Mouse (Mus musculus): Measurements from ENCODE around the gene Slc6a11. TPM values are rescaled to one million over a fixed set of nuclear protein-coding genes. Genes with fewer than 3 reads are reported as not detected.

Slc6a11 gene
- total RNA-seq, 2 experiments from 2014 or later = not detected

GRCm38 (mm10) chr6:114258661-114259193 lies 127.7 kb downstream of the Slc6a11 start:
- ATAC-seq (replicated peaks; ENCODE audit: poor library complexity, severe bottlenecking) = no peak

DNA sequence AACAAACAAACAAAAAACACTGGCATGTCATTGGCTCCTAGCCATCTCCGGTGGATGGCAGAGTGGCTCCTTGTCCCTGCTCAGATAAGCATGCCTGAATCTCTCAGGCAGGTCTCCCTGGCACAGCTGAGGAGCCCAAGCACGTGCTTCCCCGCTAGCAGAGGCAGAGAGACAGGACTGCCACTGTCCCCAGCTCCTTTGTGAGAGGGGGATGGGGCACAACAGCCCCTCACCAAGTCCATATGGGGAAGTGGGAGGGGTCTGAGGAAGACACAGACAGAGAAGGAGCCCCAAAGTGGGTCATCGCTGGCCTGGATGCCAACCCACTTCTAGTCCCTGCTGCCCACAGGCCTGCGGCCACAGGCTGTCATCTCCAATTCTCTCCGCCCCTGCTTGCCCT lies 130.6 kb downstream of the Slc6a11 start:
- no peak for ATAC-seq (replicated peaks; ENCODE audit: poor library complexity, severe bottlenecking)

GRCm38 (mm10) chr6:114264010-114264409 lies 133.0 kb downstream of the Slc6a11 start:
- no peak for ATAC-seq (replicated peaks; ENCODE audit: poor library complexity, severe bottlenecking)

DNA sequence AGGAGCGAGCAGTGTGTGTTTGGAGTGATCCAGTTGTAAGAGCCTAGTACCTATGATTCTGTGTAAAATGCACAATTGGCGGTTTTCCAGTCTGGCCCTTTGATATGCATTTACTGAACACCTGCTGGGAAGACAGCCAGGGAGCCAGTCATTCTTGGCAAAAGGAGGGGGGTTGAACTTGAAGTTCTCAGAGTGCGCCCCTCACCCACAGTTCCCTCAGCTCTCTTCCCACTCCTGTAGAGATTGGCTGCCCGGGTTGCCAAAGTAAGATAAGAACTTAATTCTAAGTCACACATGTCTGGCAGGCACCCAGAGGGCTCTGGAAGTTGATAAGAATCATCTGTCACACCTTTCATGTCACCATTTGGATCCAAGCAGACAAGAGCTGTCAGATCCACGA lies 133.4 kb downstream of the Slc6a11 start:
- no peak for ATAC-seq (replicated peaks; ENCODE audit: poor library complexity, severe bottlenecking)

DNA sequence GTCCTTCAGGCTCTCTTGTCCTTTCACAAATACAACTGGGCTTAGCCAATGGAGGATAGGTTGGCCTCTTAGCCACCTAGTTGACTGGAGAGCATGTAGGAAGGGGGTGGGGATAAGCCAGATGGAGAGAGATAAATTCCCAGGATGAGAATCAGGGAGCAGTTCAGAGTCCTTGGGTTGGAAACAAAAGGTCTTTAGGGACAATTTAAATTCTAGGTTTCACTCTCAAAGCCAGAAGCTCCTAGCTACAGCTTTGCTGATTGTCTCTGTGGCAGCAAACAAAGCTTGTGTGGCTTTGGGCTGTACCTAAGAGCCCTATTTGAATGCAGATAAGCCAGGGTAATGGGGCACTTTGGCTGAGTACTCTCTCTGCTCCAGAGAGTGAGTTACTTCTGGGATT lies 135.2 kb downstream of the Slc6a11 start:
- no peak for ATAC-seq (replicated peaks; ENCODE audit: poor library complexity, severe bottlenecking)

DNA sequence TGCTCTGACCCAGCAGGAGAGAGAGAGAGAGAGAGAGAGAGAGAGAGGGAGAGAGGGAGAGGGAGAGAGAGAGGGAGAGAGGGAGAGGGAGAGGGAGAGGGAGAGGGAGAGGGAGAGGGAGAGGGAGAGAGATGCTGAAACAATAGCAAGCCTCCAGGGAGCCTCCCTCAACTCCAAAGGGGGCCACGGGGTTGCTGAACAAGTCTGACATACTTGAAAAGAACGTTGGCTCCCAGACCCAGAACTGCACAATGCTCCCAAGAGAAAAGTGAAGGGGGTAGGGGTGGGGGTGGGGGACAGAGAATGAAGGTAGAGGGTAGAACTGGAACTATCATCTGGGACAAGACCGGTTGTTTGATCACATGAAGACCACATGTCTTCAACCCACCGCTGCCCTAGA lies 136.9 kb downstream of the Slc6a11 start:
- no peak for ATAC-seq (replicated peaks; ENCODE audit: poor library complexity, severe bottlenecking)

DNA sequence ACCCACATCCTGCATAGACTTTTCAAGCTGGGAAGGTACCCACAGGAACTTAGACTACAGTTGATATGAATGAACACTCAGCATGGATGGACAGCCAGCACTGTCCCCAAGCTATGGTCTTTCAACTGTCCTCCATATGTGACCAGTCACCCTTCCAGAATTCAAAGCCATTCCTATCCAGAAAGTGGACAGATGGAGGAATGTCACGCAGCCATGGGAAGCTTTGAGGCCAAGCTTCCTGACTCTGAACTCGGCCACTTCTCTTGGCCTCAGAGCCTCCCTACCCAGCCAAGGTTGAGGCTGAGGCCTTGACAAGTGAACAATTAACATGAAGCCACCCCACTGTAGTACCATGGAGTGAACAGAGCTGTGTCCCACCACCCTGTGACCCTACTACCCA lies 138.5 kb downstream of the Slc6a11 start:
- ATAC-seq (replicated peaks; ENCODE audit: poor library complexity, severe bottlenecking) = no peak

DNA sequence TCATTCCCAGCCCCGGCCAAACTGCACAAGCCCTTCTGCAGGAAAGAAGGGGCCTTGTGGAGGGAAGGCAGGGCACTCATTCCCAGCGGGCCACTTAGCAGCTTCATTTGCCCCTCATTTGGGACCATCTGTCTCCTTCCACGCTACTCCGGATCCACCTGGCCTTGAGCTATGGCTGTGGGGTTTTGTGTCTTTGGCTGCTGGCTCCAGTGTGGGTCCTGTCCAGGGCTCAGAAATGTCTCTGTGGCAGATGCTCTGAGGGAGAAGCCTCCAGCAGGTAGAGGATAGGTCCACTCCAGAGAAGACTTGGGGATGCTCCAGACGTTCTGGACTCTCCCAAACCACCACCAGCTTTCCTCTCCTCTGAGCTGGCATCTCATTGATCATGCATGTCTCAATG lies 139.8 kb downstream of the Slc6a11 start:
- no peak for ATAC-seq (replicated peaks; ENCODE audit: poor library complexity, severe bottlenecking)

- ATAC-seq (replicated peaks; ENCODE audit: poor library complexity, severe bottlenecking) = no peak
Observed at GRCm38 (mm10) chr6:114272279-114272678, 141.2 kb downstream of the Slc6a11 start.

DNA sequence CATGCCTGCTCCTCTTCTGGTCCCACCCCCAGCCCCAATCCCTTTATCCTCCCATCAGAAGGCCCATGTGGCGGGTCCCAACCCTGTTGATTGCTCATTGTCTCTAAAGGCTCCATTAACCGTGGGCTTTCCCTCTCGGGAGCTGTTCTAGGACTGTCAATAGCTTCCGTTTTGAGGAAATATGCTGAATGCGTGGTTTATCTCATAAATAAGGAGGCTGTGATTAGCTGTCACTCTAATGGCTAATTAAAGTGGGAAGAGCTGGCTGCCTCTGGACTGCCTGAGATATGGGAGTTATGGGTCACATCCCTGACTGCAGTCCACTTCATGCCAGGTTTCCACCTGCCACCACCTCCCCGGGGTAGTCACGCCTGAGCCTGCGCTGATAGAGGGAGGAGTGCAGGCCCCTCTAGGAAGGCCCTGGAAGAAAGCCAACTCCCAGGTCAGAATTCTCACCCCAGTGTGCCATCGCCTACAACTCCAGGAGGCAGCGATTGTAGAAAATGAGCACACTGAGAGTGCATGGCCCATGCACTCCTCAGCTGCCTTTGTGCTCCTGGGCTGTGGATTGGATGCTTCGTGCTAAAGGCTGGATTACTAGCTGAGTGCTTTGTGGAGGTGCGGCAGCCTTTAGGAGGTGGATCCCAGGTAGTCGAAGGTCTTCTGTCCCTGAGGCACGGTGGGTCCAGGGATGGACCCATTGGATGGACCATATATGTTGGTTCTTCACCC lies 143.1 kb downstream of the Slc6a11 start:
- no peak for ATAC-seq (replicated peaks; ENCODE audit: poor library complexity, severe bottlenecking)

- ATAC-seq (replicated peaks; ENCODE audit: poor library complexity, severe bottlenecking) = no peak
Observed at GRCm38 (mm10) chr6:114275800-114276199, 144.8 kb downstream of the Slc6a11 start.

- peak; percentile 50 for ATAC-seq (replicated peaks; ENCODE audit: poor library complexity, severe bottlenecking)
Observed at GRCm38 (mm10) chr6:114282469-114283277, 151.6 kb downstream of the Slc6a11 start, which contains the start of gene Slc6a1. Slc6a1 (plus strand) TSS chr6:114282635.

- no peak for ATAC-seq (replicated peaks; ENCODE audit: poor library complexity, severe bottlenecking)
Observed at GRCm38 (mm10) chr6:114283278-114283770, 152.3 kb downstream of the Slc6a11 start.

- ATAC-seq (replicated peaks; ENCODE audit: poor library complexity, severe bottlenecking) = no peak
Observed at GRCm38 (mm10) chr6:114283927-114284703, 153.1 kb downstream of the Slc6a11 start.

DNA sequence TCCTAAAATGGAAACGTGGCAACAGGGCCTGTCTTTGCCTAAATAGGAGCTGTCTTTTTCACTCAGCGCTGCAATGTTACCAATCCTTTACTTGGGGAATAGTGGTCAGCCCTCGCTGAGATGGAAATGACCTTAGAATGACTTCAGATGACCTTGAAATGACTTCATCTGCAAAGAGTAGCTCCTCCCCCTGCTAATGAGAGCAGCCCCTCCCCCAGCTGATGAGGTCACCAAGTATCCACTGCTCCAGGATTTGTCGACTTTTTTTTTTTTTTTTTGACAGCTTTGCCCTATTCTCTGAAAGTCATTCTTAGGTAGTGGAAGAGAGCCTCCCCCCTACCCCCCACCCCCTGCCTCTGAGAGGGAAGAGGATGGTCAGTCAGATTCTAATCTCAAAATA lies 154.4 kb downstream of the Slc6a11 start:
- ATAC-seq (replicated peaks; ENCODE audit: poor library complexity, severe bottlenecking) = no peak

- ATAC-seq (replicated peaks; ENCODE audit: poor library complexity, severe bottlenecking) = no peak
Observed at GRCm38 (mm10) chr6:114289106-114289505, 158.1 kb downstream of the Slc6a11 start.

DNA sequence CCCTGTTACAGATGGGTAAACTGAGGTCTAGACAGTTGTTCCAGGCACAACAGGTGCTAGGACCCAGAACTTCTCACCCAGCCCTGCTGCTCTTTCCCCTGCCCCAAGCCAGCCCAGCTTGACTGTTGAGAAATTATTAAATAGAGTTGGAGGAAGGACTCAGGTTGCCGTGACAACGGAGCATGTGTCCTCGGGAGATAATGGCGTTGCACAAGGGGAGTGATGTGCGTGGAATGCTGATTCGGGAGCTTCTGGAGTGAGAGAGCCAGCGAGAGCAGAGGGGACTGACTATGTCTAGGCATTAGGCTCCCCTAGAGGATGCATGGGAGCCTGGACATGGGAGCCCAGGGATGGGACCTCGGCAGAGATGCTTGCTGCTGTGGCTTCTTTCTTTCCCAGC lies 159.1 kb downstream of the Slc6a11 start:
- ATAC-seq (replicated peaks; ENCODE audit: poor library complexity, severe bottlenecking) = no peak

DNA sequence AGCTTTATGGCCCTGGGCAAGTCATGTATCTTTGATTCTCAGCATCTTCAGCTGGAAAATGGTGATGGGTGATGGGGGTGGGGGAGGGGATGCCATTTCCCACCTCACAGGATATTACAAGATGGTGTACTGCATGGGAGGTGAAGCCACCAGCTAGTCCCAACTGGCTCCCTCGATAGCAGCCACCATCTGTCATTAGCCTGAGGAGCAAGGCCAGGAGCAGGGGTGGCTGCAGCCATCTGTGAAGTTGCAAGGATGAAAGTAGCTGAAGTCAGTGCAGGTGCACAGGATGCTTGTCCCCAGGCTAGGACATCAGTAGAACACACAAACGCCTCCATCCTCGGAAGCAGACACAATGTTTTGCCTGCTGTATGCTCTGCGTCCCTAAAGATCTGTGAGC lies 159.9 kb downstream of the Slc6a11 start:
- no peak for ATAC-seq (replicated peaks; ENCODE audit: poor library complexity, severe bottlenecking)

GRCm38 (mm10) chr6:114291396-114291795 lies 160.4 kb downstream of the Slc6a11 start:
- ATAC-seq (replicated peaks; ENCODE audit: poor library complexity, severe bottlenecking) = no peak

DNA sequence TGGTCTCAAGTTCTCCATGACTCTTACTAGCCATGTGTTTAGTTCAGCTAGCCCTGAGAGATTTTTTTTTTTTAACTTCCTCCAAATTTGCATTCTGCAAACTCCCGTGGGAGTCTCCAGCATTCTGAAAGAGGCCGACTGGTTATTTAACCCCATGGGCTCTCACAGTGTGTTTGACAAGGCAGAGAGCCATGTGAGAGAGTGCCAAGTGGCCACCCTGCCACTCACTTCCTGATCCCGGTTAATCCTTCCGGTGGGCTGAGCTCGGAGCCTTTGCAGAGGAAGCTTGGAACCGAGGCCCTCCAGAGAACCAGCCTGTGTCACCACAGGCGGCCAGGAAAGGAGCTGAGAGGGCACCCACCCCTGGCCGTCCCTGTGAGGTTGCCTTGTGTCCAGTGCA lies 162.5 kb downstream of the Slc6a11 start:
- no peak for ATAC-seq (replicated peaks; ENCODE audit: poor library complexity, severe bottlenecking)
